Mouse (Mus musculus) ovary, adult 2 months (tissue): ENCODE results near the gene Gm49373. TPM values are rescaled to one million over a fixed set of nuclear protein-coding genes. Genes with fewer than 3 reads are reported as not detected.

Experiments used
- polyA plus RNA-seq: library from polyadenylated mRNA; depleted of rRNA; stranded (reverse); fragments of >200 nt; gene quantifications from 2 replicates; pipeline ENCODE4 v1.2.3, GENCODE M21; 2012; rRNA removed

Gm49373 gene
- polyA plus RNA-seq = 0.29 and 0.60 TPM in 2 replicates

GRCm38 (mm10) chr9:21073044-21073840, at the start of gene Gm49373, which contains the start of gene Fdx1l:
Gm49373 (minus strand) TSS chr9:21073096.
Fdx1l (minus strand) TSS chr9:21073614.

GRCm38 (mm10) chr9:21091707-21092320, 18.9 kb upstream of the Gm49373 start, which contains the start of the genes Gm38431 and Raver1:
Gm38431 (minus strand) TSS chr9:21091997.
Raver1 (minus strand) TSS chr9:21092008.

GRCm38 (mm10) chr9:21067006-21067684, 5.8 kb downstream of the Gm49373 start, which contains the start of gene Zglp1:
Zglp1 (minus strand) TSS chr9:21067093.

DNA sequence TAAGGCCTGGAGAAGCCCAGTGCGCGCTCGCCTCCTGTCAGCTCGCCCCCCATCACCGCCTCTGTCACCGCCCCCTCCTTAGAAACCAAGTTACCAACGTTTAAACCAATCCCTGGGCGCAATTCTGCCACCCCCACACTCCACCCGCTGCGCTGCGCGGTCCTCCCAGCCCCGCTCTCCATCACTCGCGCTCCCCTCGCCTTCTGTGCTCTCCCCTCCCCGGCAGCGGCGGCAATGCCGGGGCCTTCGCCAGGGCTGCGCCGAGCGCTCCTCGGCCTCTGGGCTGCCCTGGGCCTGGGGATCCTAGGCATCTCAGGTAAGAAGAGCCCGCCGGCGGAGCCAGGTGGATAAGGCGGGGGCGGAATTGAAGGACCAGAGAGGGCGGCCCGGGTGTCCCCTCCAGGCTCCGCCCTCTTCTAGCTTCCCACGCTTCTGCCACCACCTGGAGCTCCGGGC, 41.0 kb downstream of the Gm49373 start, which contains the start of gene Icam5:
TSS of gene Icam5 (plus strand) at position 178 of the 456 bp plus-strand sequence.

GRCm38 (mm10) chr9:21029291-21030054, 43.4 kb downstream of the Gm49373 start, which contains the start of gene Icam4:
Icam4 (plus strand) TSS chr9:21029373.

DNA sequence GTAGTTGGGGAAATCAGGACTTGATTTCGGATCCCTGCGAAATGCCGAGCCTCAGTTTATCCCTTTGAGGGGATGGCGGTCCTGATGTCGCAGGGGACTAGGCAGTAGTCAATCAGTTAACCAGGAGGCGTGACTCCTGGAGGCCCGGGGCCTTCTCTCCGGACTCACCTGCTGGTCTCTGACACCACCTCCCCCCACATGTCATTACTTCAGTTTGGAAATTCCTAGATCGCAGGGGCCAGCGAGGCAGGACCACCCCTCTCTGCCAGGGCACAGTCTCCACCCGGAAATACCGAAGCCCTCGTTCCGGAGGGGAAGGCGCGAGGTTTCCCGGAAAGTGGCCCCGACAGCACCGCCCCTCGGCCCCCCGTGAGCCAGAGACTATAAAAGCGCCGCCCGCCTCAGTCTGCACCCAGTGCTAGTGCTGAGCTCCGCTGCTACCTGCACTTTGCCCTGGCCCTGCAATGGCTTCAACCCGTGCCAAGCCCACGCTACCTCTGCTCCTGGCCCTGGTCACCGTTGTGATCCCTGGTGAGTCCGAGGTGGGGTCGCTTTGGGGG, 57.2 kb downstream of the Gm49373 start, which contains the start of gene Icam1:
TSS of gene Icam1 (plus strand) at position 415 of the 560 bp plus-strand sequence.

Other genes with a start within 250 kb of the Gm49373 start
- 143 and 180 TPM in 2 replicates for gene A230050P20Rik, start 204.5 kb downstream of the Gm49373 start, polyA plus RNA-seq
- gene Angptl6, start 193.4 kb downstream of the Gm49373 start, polyA plus RNA-seq = 7.6 and 8.4 TPM in 2 replicates
- 139 and 230 TPM in 2 replicates for gene Ppan, start 184.9 kb downstream of the Gm49373 start, polyA plus RNA-seq
- 189 and 193 TPM in 2 replicates for gene Eif3g, start 174.5 kb downstream of the Gm49373 start, polyA plus RNA-seq
- 43.4 and 50.3 TPM in 2 replicates for gene Dnmt1, start 113.2 kb downstream of the Gm49373 start, polyA plus RNA-seq
- gene S1pr2, start 96.3 kb downstream of the Gm49373 start, polyA plus RNA-seq = 23.8 and 24.0 TPM in 2 replicates
- gene Mrpl4, start 70.4 kb downstream of the Gm49373 start, polyA plus RNA-seq = 124 and 148 TPM in 2 replicates
- gene Icam1, start 57.1 kb downstream of the Gm49373 start, polyA plus RNA-seq = 17.7 and 18.5 TPM in 2 replicates
- 4.3 and 4.5 TPM in 2 replicates for gene Icam4, start 43.7 kb downstream of the Gm49373 start, polyA plus RNA-seq
- gene Icam5, start 41.0 kb downstream of the Gm49373 start, polyA plus RNA-seq = 1.1 and 1.6 TPM in 2 replicates
- 0.63 and 1.4 TPM in 2 replicates for gene Zglp1, start 6.0 kb downstream of the Gm49373 start, polyA plus RNA-seq
- gene Fdx1l, start 518 bp upstream of the Gm49373 start, polyA plus RNA-seq = 118 and 142 TPM in 2 replicates
- gene Gm38431, start 18.9 kb upstream of the Gm49373 start, polyA plus RNA-seq = 35.3 and 58.9 TPM in 2 replicates
- 68.0 and 94.1 TPM in 2 replicates for gene Raver1, start 18.9 kb upstream of the Gm49373 start, polyA plus RNA-seq
- 31.5 and 34.2 TPM in 2 replicates for gene Tyk2, start 58.1 kb upstream of the Gm49373 start, polyA plus RNA-seq
- gene Cdc37, start 76.9 kb upstream of the Gm49373 start, polyA plus RNA-seq = 51.8 and 56.6 TPM in 2 replicates
- gene Pde4a, start 92.6 kb upstream of the Gm49373 start, polyA plus RNA-seq = 9.7 and 9.9 TPM in 2 replicates
- gene Keap1, start 166.3 kb upstream of the Gm49373 start, polyA plus RNA-seq = 164 and 181 TPM in 2 replicates
- gene S1pr5, start 175.3 kb upstream of the Gm49373 start, polyA plus RNA-seq = 0.33 and 0.72 TPM in 2 replicates
- gene Atg4d, start 192.2 kb upstream of the Gm49373 start, polyA plus RNA-seq = 41.5 and 48.3 TPM in 2 replicates
- gene Kri1, start 214.9 kb upstream of the Gm49373 start, polyA plus RNA-seq = 21.9 and 22.0 TPM in 2 replicates
- 31.1 and 31.9 TPM in 2 replicates for gene Cdkn2d, start 218.3 kb upstream of the Gm49373 start, polyA plus RNA-seq
- gene Ap1m2, start 239.2 kb upstream of the Gm49373 start, polyA plus RNA-seq = 17.1 and 18.8 TPM in 2 replicates
- 71.0 and 88.8 TPM in 2 replicates for gene Slc44a2, start 247.6 kb upstream of the Gm49373 start, polyA plus RNA-seq